Mouse (Mus musculus): ENCODE data around the gene S100a5.
A peak's percentile ranks its signal among the peaks of the same experiment; 100 is the strongest.

The S100a5 gene

GRCm38 (mm10) chr3:90626266-90627021 lies 18.1 kb downstream of the S100a5 start:
- no peak for DNase-seq (ENCODE audit: low spot score in 2 of 2)

- DNase-seq (ENCODE audit: low spot score in 2 of 2) = no peak
Measured at GRCm38 (mm10) chr3:90627366-90627765, 19.0 kb downstream of the S100a5 start.

- DNase-seq (ENCODE audit: low spot score in 2 of 2) = no peak
Measured at GRCm38 (mm10) chr3:90627807-90628206, 19.5 kb downstream of the S100a5 start.

GRCm38 (mm10) chr3:90629298-90629697 lies 21.0 kb downstream of the S100a5 start:
- no peak for DNase-seq (ENCODE audit: low spot score in 2 of 2)

GRCm38 (mm10) chr3:90631984-90632383 lies 23.7 kb downstream of the S100a5 start:
- no peak for DNase-seq (ENCODE audit: low spot score in 2 of 2)

- no peak for DNase-seq (ENCODE audit: low spot score in 2 of 2)
Measured at GRCm38 (mm10) chr3:90638511-90639275, 30.4 kb downstream of the S100a5 start.

- no peak for DNase-seq (ENCODE audit: low spot score in 2 of 2)
Measured at GRCm38 (mm10) chr3:90639511-90640154, 31.3 kb downstream of the S100a5 start.

GRCm38 (mm10) chr3:90640981-90641380 lies 32.7 kb downstream of the S100a5 start:
- DNase-seq (ENCODE audit: low spot score in 2 of 2) = no peak

GRCm38 (mm10) chr3:90644220-90644619 lies 35.9 kb downstream of the S100a5 start:
- DNase-seq (ENCODE audit: low spot score in 2 of 2) = peak; percentile 46 to 50

- no peak for DNase-seq (ENCODE audit: low spot score in 2 of 2)
Measured at GRCm38 (mm10) chr3:90647291-90647690, 39.0 kb downstream of the S100a5 start.

- DNase-seq (ENCODE audit: low spot score in 2 of 2) = peak; percentile 16 to 46
Measured at GRCm38 (mm10) chr3:90648981-90649380, 40.7 kb downstream of the S100a5 start.

- DNase-seq (ENCODE audit: low spot score in 2 of 2) = no peak
Measured at GRCm38 (mm10) chr3:90649832-90650231, 41.5 kb downstream of the S100a5 start.

GRCm38 (mm10) chr3:90652878-90653508 lies 44.7 kb downstream of the S100a5 start:
- DNase-seq (ENCODE audit: low spot score in 2 of 2) = peak; percentile 87 to 93

GRCm38 (mm10) chr3:90653717-90654116 lies 45.4 kb downstream of the S100a5 start, which contains the start of gene S100a7a:
TSS of gene S100a7a (plus strand) at chr3:90654017.
- DNase-seq (ENCODE audit: low spot score in 2 of 2) = no peak

- no peak for DNase-seq (ENCODE audit: low spot score in 2 of 2)
Measured at GRCm38 (mm10) chr3:90657405-90657804, 49.1 kb downstream of the S100a5 start.

- no peak for DNase-seq (ENCODE audit: low spot score in 2 of 2)
Measured at GRCm38 (mm10) chr3:90659364-90660044, 51.2 kb downstream of the S100a5 start.

Data from right cerebral cortex, adult 2 months (tissue).